Mouse (Mus musculus) A20 (cell line): Measurements from ENCODE around the gene Eif2a.
"Not testable (repeated sequence)": the region's sequence is repeated elsewhere in the genome, so short reads cannot be mapped to it uniquely, and the experiment has no call there.

Source experiments
- DNase-seq: peaks from one replicate; pipeline ENCODE4 v3.0.0-alpha.2; 2011; ENCODE audit warnings: low read depth, low spot score

The Eif2a gene

DNA sequence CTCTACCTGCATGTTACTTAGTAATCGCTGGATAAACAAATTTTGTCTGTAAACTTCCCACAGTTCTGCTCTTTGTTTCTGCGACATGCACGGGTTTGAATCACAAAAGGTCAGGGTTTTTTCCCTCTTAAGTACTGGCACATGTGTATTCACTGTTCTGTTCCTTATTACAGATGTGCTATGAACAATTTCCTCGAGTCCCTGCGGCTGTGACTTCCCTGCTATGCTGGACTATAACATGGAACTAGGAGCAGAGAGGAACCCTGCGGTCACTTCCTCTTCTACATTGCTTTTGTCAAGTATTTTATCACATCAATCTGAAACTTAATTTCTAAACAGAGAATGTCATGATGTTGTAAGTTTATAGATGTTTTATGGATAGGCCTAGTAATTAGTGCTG is 5.3 kb upstream of the Eif2a start:
- DNase-seq = peak; percentile 69

DNA sequence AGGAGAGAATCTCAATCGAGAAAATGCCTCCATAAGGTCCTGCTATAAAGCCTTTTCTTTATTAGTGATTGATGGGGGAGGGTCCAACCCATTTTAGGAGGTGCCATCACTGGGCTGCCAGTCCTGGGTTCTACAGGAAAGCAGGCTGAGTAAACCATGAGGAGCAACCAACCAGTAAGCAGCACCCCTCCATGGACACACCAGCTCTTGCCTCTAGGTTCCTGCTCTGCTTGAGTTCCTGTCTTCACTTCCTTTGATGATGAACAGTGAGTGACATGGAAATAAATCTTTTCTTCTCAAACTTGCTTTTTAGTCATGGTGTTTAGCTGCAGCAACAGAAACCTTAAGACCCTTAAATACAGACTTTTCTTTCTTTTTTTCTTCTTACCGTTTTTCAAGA is 4.3 kb upstream of the Eif2a start:
- peak; percentile 60 for DNase-seq

GRCm38 (mm10) chr3:58523386-58523785 is 2.2 kb upstream of the Eif2a start:
- no peak for DNase-seq

- peak; percentile 57 for DNase-seq
Observed at GRCm38 (mm10) chr3:58524246-58524645, 1.4 kb upstream of the Eif2a start.

GRCm38 (mm10) chr3:58525166-58525565 is 455 bp upstream of the Eif2a start:
- no peak for DNase-seq

DNA sequence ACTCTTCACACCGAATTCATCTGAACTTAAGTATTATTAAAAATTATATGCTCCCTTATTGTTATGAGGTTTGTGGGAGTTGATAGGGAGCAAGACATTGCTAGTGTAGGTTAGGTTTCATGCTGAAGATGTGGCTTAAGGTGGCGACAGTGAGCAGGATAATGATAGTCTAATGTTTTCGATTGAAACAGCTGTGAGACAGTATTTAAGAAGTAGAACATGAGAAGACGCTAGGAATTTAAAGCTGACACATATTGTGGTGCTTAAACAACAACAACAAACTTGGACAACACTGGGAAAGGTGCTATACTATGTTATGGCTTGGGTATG is 752 bp downstream of the Eif2a start:
- DNase-seq = peak; percentile 67

- DNase-seq = no peak
Observed at GRCm38 (mm10) chr3:58536573-58536972, 11.0 kb downstream of the Eif2a start.

DNA sequence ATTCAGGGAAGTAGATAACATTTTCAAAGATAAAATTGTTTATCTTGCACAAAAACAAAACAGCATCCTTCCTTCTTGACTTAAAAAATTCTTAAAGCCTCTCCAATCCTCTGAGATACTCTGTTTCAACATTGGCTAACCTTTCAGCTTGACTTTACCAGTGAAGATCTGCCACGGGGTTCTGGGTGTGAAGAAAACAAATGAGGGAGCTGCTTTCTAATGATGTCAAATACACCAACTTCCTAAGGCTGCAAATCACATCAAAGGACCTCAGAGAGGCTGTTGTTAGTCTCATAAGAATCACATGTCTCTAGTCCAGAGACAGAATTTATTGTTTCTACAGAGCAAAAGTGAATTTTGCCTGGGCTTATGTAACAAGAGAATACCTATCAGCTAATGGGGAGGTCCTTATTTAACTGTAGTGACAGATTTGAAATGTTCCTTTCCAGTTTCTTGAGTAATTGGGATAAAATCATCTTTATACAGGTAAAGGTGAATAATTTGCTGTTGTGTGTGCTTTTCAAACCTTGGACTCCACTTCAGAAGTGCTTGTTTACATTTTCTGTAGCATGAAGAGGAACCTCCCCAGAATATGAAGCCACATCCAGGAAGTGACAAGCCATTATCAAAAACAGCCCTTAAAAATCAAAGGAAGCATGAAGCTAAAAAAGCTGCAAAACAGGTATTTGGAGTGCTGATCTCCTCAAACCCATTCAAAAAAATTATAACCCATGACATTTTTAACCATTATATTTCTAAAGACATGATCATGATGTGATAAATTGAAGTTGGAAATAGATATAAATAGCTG is 26.6 kb downstream of the Eif2a start:
- DNase-seq = no peak

DNA sequence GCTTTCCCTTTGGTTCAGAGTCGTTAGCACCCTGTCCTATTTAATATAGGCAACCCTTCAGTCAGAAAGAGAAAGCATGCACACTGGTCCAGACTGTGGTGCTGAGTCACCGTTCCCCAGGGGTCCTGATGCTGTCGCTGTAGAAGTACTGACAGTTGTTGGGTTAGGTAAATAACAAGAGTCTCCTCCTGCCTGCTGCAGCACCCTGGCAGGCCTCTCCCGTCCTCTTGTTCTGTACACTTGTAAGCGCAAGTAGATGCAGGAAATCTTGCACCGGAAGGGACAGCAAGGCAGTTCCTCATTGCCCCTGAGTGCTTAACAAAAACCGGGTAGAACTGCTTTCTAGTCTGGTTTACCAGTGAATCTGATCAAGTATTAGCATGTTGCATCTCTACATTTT is 31.0 kb downstream of the Eif2a start:
- no peak for DNase-seq

DNA sequence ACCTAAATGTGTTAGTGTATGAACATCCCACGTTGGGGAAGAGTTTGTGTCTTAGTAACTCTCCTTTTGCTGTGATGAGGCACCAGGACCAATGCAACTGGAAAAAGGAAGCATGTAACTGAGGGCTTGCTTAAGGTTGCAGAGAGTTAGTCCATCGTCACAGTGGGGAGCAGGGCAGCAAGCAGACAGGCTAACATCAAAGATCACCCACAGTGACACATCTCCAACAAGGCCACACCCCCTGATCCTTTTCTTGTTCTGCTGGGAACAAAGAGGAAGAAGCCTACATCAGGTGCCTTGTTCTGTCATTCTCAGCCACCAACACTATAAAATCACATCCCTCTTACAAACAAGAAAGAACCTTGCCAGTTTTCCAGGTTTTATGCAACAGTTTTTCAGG is 34.3 kb downstream of the Eif2a start:
- DNase-seq = no peak

DNA sequence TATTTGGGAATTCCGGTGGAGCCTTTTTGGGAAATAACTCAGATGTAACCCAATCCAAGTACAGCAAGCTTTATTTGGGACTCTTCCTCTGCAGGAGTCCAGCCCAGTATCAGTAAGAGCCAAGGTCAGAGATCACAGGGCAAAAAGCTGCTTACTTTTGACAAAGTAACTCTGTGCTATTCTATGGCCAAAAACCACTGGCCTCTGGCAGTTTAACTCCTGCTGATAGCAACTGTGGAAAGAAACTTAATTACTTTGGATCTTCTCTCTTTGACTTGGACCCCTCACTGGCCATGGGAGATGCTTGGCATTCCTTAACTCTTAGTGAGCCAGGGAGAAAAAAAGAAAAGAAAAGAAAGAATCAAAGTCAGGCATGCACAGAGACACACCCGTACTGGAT is 35.8 kb downstream of the Eif2a start:
- no peak for DNase-seq

GRCm38 (mm10) chr3:58570821-58571220 is 45.2 kb downstream of the Eif2a start:
- DNase-seq = no peak

GRCm38 (mm10) chr3:58576137-58577066 is 50.8 kb downstream of the Eif2a start, which contains the start of gene Selenot:
Selenot (plus strand) TSS chr3:58576636.
- DNase-seq = peak; percentile 97

- DNase-seq = peak; percentile 75
Observed at GRCm38 (mm10) chr3:58577067-58577503, 51.5 kb downstream of the Eif2a start.

DNA sequence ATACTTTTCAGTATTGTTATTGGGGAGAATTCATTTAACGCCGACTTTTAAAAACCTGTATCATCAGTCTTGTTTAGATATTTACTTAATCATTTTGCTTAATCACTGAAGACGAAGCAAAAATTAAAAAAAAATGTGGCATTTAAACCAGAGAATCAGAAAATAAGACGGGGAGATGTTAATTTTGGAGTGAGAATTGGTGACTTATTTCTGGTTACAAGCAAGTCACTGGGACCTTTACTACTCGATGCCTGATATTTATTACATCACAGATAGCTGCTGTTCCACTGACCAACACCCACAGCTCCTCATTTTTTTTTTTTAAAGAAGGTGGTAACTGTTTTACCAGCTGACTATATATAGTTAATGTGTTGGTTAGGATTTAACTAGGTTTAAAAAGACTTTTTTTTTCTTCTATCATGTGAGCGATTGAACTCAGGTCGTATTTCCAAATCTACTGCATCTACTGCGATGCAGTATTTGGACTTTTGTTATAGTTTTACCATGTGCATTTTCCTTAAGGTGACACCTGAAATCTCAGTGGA is 52.0 kb downstream of the Eif2a start:
- peak; percentile 46 for DNase-seq

DNA sequence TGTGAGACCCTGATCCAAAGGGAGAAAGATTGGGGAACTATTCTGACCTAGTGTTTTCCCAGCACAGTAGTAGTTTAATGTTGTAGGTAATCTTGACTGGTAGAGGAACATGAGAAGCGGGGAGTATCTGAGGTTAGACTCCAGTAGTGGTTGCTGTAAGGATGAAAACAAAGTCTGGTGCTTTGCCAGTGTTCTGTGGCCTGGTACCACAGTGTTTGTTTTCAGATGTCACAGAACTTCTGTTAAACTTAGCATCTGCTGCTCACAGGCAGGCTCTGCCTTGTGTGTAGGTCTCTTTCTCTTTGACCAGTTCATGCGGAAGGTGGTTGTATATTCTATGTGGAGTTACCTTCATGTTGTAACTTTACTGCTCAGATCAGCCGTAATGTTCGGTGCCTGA is 55.9 kb downstream of the Eif2a start:
- DNase-seq = peak; percentile 31

- no peak for DNase-seq
Observed at GRCm38 (mm10) chr3:58582297-58582696, 56.7 kb downstream of the Eif2a start.

- DNase-seq = no peak
Observed at GRCm38 (mm10) chr3:58582788-58583426, 57.3 kb downstream of the Eif2a start.

DNA sequence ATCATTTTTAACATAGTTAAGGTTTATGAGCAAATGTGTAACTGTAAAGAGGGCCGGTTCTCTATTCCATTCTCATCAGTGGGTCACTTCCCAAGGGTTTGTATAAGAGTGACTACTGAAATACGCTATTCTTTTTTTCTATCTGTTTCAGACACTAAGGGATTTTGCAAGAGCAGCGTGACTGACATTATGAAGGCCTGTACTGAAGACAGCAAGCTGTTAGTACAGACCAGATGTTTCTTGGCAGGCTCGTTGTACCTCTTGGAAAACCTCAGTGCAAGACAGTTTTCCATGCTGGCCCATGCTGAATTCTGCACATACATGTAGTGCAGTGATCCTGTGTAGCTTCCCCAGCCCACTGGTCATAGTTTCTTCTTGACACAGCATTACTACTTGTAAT is 64.9 kb downstream of the Eif2a start:
- not testable (repeated sequence) for DNase-seq

DNA sequence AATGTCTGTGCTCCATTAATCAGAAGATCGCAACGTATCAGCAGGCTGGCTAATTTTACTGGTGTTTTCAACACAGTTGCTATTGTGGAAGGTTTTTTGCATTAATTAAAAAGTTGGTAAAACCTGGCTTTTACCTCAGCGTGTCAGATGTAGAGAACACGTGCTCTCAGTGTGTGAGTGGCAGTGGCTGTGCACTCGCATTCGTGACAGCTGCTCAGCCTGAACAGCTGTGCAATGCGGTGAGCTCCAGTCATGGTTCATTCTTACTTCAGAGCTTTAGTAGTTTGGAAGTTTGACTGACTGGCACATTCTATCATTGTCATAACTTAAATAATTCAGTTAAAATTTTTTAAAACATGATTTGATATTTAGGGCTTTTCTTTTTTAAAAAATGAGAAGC is 67.0 kb downstream of the Eif2a start:
- DNase-seq = not testable (repeated sequence)

- peak; percentile 43 for DNase-seq
Observed at GRCm38 (mm10) chr3:58593623-58594022, 68.0 kb downstream of the Eif2a start.
